Comparison of ENCODE assay signal across 19 mouse cellular contexts in the genomic region with DNA sequence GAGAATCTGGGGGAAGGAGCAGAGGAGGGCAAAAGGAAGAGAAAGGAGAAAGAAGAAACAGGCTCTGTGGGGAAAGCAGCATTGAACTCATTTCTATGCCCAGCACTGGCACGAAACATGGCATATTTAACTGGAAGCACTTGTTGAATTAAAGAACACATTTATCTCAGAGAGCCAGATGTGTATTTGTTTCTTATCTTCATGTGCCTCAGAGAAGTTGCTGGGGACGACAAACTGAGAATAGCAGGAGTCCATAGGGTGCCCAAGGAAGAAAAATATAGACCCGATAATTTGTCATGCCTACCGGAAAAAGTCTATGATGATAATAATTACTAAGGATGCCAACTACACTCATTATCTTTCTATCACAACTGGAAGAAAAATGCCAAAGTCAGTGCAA. TPM values are rescaled to one million over a fixed set of nuclear protein-coding genes. Genes with fewer than 3 reads are reported as not detected.
DNase-seq lines count a peak whose midpoint lies in the region; ATAC-seq lines count a peak whose summit lies in the region.
"Had no signal": no experiment of that assay in that cellular context is flagged by ENCODE, and none has a peak within 500 bp of the region (broad histone marks: within the 10 kb centered on the region; RNA-seq: fewer than 3 reads in every experiment).

No protein-coding gene starts in this region.

- peak; percentile 73 for ATAC-seq in megakaryocyte progenitor cell, adult 5-6 weeks (replicated peaks; ENCODE audit: poor library complexity)
- ATAC-seq in megakaryocyte-erythroid progenitor cell, adult 5-6 weeks (replicated peaks; ENCODE audit: low FRiP score, low TSS enrichment, poor library complexity, severe bottlenecking): peak; percentile 61
- ATAC-seq: activated CD4-positive, CD25-positive, alpha-beta regulatory T cell, adult 4 months; CD4-positive, CD25-positive, alpha-beta regulatory T cell, adult 4 months; Patski had no signal

- DNase-seq in adrenal gland, postnatal 10 days: no peak
- DNase-seq in layer of hippocampus, postnatal 10 days (ENCODE audit: low spot score in 2 of 2): no peak
- DNase-seq: adrenal gland, adult 2 months; adrenal gland, adult 8-10 months; adrenal gland, postnatal 14 days; adrenal gland, postnatal 25 days; adrenal gland, postnatal 36 days; B cell, adult 2 months; cerebellum, adult 11 months; cerebellum, adult 11-12 months; cerebellum, adult 18-20 months; cerebellum, adult 2 months had no signal

RNA-seq across cellular contexts. Expression of gene Nckap5, which starts 29.9 kb away (rescaled TPM):
- total RNA-seq in megakaryocyte progenitor cell, adult 5-6 weeks (2015): 0.10 TPM in 1 of 2 replicates, not detected in the other
- total RNA-seq in megakaryocyte progenitor cell, adult 5-6 weeks (2017): 0.08 TPM in 1 of 2 replicates, not detected in the other
- not detected in 2 replicates for total RNA-seq in megakaryocyte-erythroid progenitor cell, adult 5-6 weeks (2014; fragmentation: Nextera tagmentation)
- not detected in 2 replicates for total RNA-seq in megakaryocyte-erythroid progenitor cell, adult 5-6 weeks (2017)
- 10 to 100 TPM; 22.6 to 37.4 TPM for total RNA-seq in adrenal gland, postnatal 10 days (2021)
- 10 to 100 TPM; 17.7 to 22.7 TPM for total RNA-seq in layer of hippocampus, postnatal 10 days (2021)
- total RNA-seq: CH12.LX, MEL had no signal

Comparison
In these comparisons a context has a peak if more than half of its experiments do, and no peak if none do; other contexts are left out.
1. RNA of gene Nckap5, which starts 29.9 kb away (total RNA-seq): 22.6 to 37.4 TPM in adrenal gland, postnatal 10 days and 17.7 to 22.7 TPM in layer of hippocampus, postnatal 10 days; 0.08 to 0.10 TPM in megakaryocyte progenitor cell, adult 5-6 weeks and not detected in megakaryocyte-erythroid progenitor cell, adult 5-6 weeks; every median in the first group is over 10 times any median in the second.